Mouse (Mus musculus): ENCODE data around the gene Gpx2. TPM values are rescaled to one million over a fixed set of nuclear protein-coding genes. Genes with fewer than 3 reads are reported as not detected.

Gpx2 gene
- polyA plus RNA-seq (2016; fragmentation: Nextera tagmentation; extraction: Ambion mirVana), result 0.33 and 1.2 TPM in 2 replicates

- no peak within 1 kb of the TSS for H3K9ac ChIP-seq
- H3K27ac ChIP-seq, result no peak within 1 kb of the TSS
- 77% methylated on average over 5 of the region's 5 CpGs for WGBS
- no peak for ATAC-seq (ENCODE audit: low FRiP score)
- H3K36me3 ChIP-seq (replicated peaks), result no peaks in the 10 kb centered on the region
- no peak within 1 kb of the TSS for H3K4me2 ChIP-seq
- no peaks in the 10 kb centered on the region for H3K9me3 ChIP-seq
- no peak within 1 kb of the TSS for H3K4me3 ChIP-seq (replicated peaks)
- no peaks in the 10 kb centered on the region for H3K27me3 ChIP-seq
- peaks cover 3% of the 10 kb centered on the region; the same call in 1 of the 2 replicates for H3K4me1 ChIP-seq
These were observed at the start of gene Gpx2 for GRCm38 (mm10) chr12:76795350-76795749. Gene Gpx2 (minus strand): TSS chr12:76795554.

GRCm38 (mm10) chr12:76844346-76845061 lies 49.1 kb upstream of the Gpx2 start:
- Histone ChIP-seq H3K9ac (no peak overlapping the region), H3K27ac (no peak overlapping the region), H3K9me3 (no peaks in the 10 kb centered on the region), H3K4me1 (no peaks in the 10 kb centered on the region), H3K4me2 (no peak overlapping the region), H3K36me3 (replicated peaks) (no peaks in the 10 kb centered on the region), H3K27me3 (no peaks in the 10 kb centered on the region), H3K4me3 (replicated peaks) (no peak overlapping the region)
- WGBS, result 90% methylated on average over 15 of the region's 15 CpGs
- no peak for ATAC-seq (ENCODE audit: low FRiP score)

GRCm38 (mm10) chr12:76840081-76840480 lies 44.7 kb upstream of the Gpx2 start:
- Histone ChIP-seq H3K9ac (no peak overlapping the region), H3K36me3 (replicated peaks) (no peaks in the 10 kb centered on the region), H3K9me3 (no peaks in the 10 kb centered on the region), H3K4me2 (no peak overlapping the region), H3K27ac (no peak overlapping the region), H3K4me1 (peaks cover 8% of the 10 kb centered on the region), H3K27me3 (peaks cover 2% of the 10 kb centered on the region; the same call in 1 of the 2 replicates), H3K4me3 (replicated peaks) (no peak overlapping the region)
- no peak for ATAC-seq (ENCODE audit: low FRiP score)
- WGBS, result 83% methylated on average over 6 of the region's 6 CpGs

GRCm38 (mm10) chr12:76839298-76839697 lies 43.9 kb upstream of the Gpx2 start:
- no peak overlapping the region for H3K27ac ChIP-seq
- no peak overlapping the region for H3K4me3 ChIP-seq (replicated peaks)
- H3K4me2 ChIP-seq, result no peak overlapping the region
- H3K4me1 ChIP-seq, result peaks cover 8% of the 10 kb centered on the region
- no peak overlapping the region for H3K9ac ChIP-seq
- peaks cover 4% of the 10 kb centered on the region; the same call in 1 of the 2 replicates for H3K27me3 ChIP-seq
- no peaks in the 10 kb centered on the region for H3K9me3 ChIP-seq
- WGBS, result 92% methylated on average over 4 of the region's 4 CpGs
- no peak for ATAC-seq (ENCODE audit: low FRiP score)
- no peaks in the 10 kb centered on the region for H3K36me3 ChIP-seq (replicated peaks)

GRCm38 (mm10) chr12:76837844-76838650 lies 42.7 kb upstream of the Gpx2 start:
- no peak overlapping the region for H3K27ac ChIP-seq
- no peak; the same call in 1 of the 2 replicates for ATAC-seq (ENCODE audit: low FRiP score)
- H3K4me3 ChIP-seq (replicated peaks), result peak overlapping the region; percentile 61
- WGBS, result 14% methylated on average over 21 of the region's 21 CpGs
- H3K4me2 ChIP-seq, result peak overlapping the region; percentile 57
- H3K9me3 ChIP-seq, result no peaks in the 10 kb centered on the region
- H3K27me3 ChIP-seq, result peaks cover 8% of the 10 kb centered on the region; the same call in 1 of the 2 replicates
- no peaks in the 10 kb centered on the region for H3K36me3 ChIP-seq (replicated peaks)
- peaks cover 8% of the 10 kb centered on the region for H3K4me1 ChIP-seq
- peak overlapping the region; percentile 67 for H3K9ac ChIP-seq

GRCm38 (mm10) chr12:76837101-76837843 lies 41.9 kb upstream of the Gpx2 start:
- peaks cover 8% of the 10 kb centered on the region for H3K4me1 ChIP-seq
- H3K9me3 ChIP-seq, result no peaks in the 10 kb centered on the region
- ATAC-seq (ENCODE audit: low FRiP score), result peak; percentile 99
- peak overlapping the region; percentile 61 for H3K4me3 ChIP-seq (replicated peaks)
- H3K9ac ChIP-seq, result peak overlapping the region; percentile 67
- under 1% methylated on average over 43 of the region's 43 CpGs for WGBS
- H3K4me2 ChIP-seq, result peak overlapping the region; percentile 57
- peaks cover 9% of the 10 kb centered on the region; the same call in 1 of the 2 replicates for H3K27me3 ChIP-seq
- H3K36me3 ChIP-seq (replicated peaks), result no peaks in the 10 kb centered on the region
- H3K27ac ChIP-seq, result no peak overlapping the region

- Histone ChIP-seq H3K9me3 (no peaks in the 10 kb centered on the region), H3K27me3 (peaks cover 9% of the 10 kb centered on the region; the same call in 1 of the 2 replicates), H3K4me1 (no peaks in the 10 kb centered on the region), H3K4me3 (replicated peaks) (no peak overlapping the region), H3K27ac (no peak overlapping the region), H3K36me3 (replicated peaks) (no peaks in the 10 kb centered on the region), H3K9ac (no peak overlapping the region), H3K4me2 (no peak overlapping the region)
- 6% methylated on average over 3 of the region's 3 CpGs for WGBS
- no peak for ATAC-seq (ENCODE audit: low FRiP score)
These were observed 37.4 kb upstream of the Gpx2 start for GRCm38 (mm10) chr12:76832704-76833103.

- H3K27me3 ChIP-seq, result peaks cover 44% of the 10 kb centered on the region
- no peaks in the 10 kb centered on the region for H3K9me3 ChIP-seq
- no peaks in the 10 kb centered on the region for H3K36me3 ChIP-seq (replicated peaks)
- H3K9ac ChIP-seq, result no peak overlapping the region
- H3K4me3 ChIP-seq (replicated peaks), result no peak overlapping the region
- H3K27ac ChIP-seq, result no peak overlapping the region
- ATAC-seq (ENCODE audit: low FRiP score), result no peak
- peaks cover 19% of the 10 kb centered on the region for H3K4me1 ChIP-seq
- WGBS, result 66% methylated on average over 4 of the region's 4 CpGs
- no peak overlapping the region for H3K4me2 ChIP-seq
These were observed 29.9 kb upstream of the Gpx2 start for GRCm38 (mm10) chr12:76825283-76825682.

GRCm38 (mm10) chr12:76822651-76823041 lies 27.3 kb upstream of the Gpx2 start, which contains the start of gene Rab15:
Gene Rab15 (minus strand): TSS chr12:76822908.
- peak within 1 kb of the TSS; percentile 75 for H3K9ac ChIP-seq
- no peaks in the 10 kb centered on the region for H3K9me3 ChIP-seq
- H3K4me1 ChIP-seq, result peaks cover 29% of the 10 kb centered on the region
- WGBS, result 2% methylated on average over 11 of the region's 17 CpGs
- H3K27ac ChIP-seq, result peak within 1 kb of the TSS; percentile 56; the same call in 1 of the 2 replicates
- peaks cover 55% of the 10 kb centered on the region for H3K27me3 ChIP-seq
- H3K4me2 ChIP-seq, result peak within 1 kb of the TSS; percentile 90
- no peaks in the 10 kb centered on the region for H3K36me3 ChIP-seq (replicated peaks)
- no peak; the same call in 1 of the 2 replicates for ATAC-seq (ENCODE audit: low FRiP score)
- H3K4me3 ChIP-seq (replicated peaks), result peak within 1 kb of the TSS; percentile 69

GRCm38 (mm10) chr12:76822002-76822650 lies 26.8 kb upstream of the Gpx2 start:
- H3K9ac ChIP-seq, result peak overlapping the region; percentile 75
- H3K9me3 ChIP-seq, result no peaks in the 10 kb centered on the region
- peak; percentile 85 for ATAC-seq (ENCODE audit: low FRiP score)
- H3K4me1 ChIP-seq, result peaks cover 34% of the 10 kb centered on the region
- H3K4me3 ChIP-seq (replicated peaks), result peak overlapping the region; percentile 69
- no peaks in the 10 kb centered on the region for H3K36me3 ChIP-seq (replicated peaks)
- WGBS, result under 1% methylated on average over 63 of the region's 66 CpGs
- H3K27me3 ChIP-seq, result peaks cover 55% of the 10 kb centered on the region
- peak overlapping the region; percentile 90 for H3K4me2 ChIP-seq
- peak overlapping the region; percentile 56; the same call in 1 of the 2 replicates for H3K27ac ChIP-seq

- Histone ChIP-seq H3K4me1 (peaks cover 36% of the 10 kb centered on the region), H3K9ac (no peak overlapping the region), H3K4me3 (replicated peaks) (no peak overlapping the region), H3K4me2 (peak overlapping the region; percentile 90; the same call in 1 of the 2 replicates), H3K27ac (no peak overlapping the region), H3K27me3 (peaks cover 66% of the 10 kb centered on the region), H3K36me3 (replicated peaks) (no peaks in the 10 kb centered on the region), H3K9me3 (no peaks in the 10 kb centered on the region)
- ATAC-seq (ENCODE audit: low FRiP score), result no peak
- WGBS, result 40% methylated on average over 4 of the region's 4 CpGs
These were observed 25.3 kb upstream of the Gpx2 start for GRCm38 (mm10) chr12:76820615-76821014.

Data from forebrain, embryonic 12.5 days (tissue).